Mouse (Mus musculus) hindbrain, embryonic 16.5 days (tissue): ENCODE results near the gene Tut1. TPM values are rescaled to one million over a fixed set of nuclear protein-coding genes. Genes with fewer than 3 reads are reported as not detected.
A peak's percentile ranks its signal among the peaks of the same experiment; 100 is the strongest.

Source experiments
- ATAC-seq: fragments of 200-750 bp; cut with Nextera tagmentation; 2 replicates; pipeline ENCODE4 v1.8.0; 2017; ENCODE audit warnings: moderate TSS enrichment, moderate library complexity
- H3K27ac ChIP-seq: fragments of 300-500 bp; sonication (generic); 2 replicates; pipeline ENCODE4 v1.5.1; 2014; ENCODE audit warnings: low read depth, mild to moderate bottlenecking, control low read depth, low read length, moderate library complexity
- H3K27me3 ChIP-seq: fragments of 300-500 bp; sonication (generic); replicated peaks from 2 replicates; pipeline ENCODE4 v1.6.1; 2014; ENCODE audit warnings: low read length; ENCODE audit not compliant: control insufficient read depth, insufficient read depth
- H3K36me3 ChIP-seq: fragments of 300-500 bp; sonication (generic); 2 replicates; pipeline ENCODE4 v1.6.1; 2014; ENCODE audit warnings: mild to moderate bottlenecking, low read length, moderate library complexity, mixed read lengths; ENCODE audit not compliant: control insufficient read depth, insufficient read depth
- H3K4me1 ChIP-seq: fragments of 300-500 bp; sonication (generic); 2 replicates; pipeline ENCODE4 v1.6.1; 2014; ENCODE audit warnings: low read depth, low read length; ENCODE audit not compliant: control insufficient read depth, insufficient read depth
- H3K4me2 ChIP-seq: fragments of 300-500 bp; sonication (generic); 2 replicates; pipeline ENCODE4 v1.6.1; 2014; ENCODE audit warnings: mild to moderate bottlenecking, low read length, control low read depth, moderate library complexity
- H3K4me3 ChIP-seq: fragments of 300-500 bp; sonication (generic); 2 replicates; pipeline ENCODE4 v1.5.1; 2014; ENCODE audit warnings: mild to moderate bottlenecking, low read length, control low read depth, moderate library complexity
- H3K9ac ChIP-seq: fragments of 300-500 bp; sonication (generic); 2 replicates; pipeline ENCODE4 v1.6.1; 2014; ENCODE audit warnings: low read depth, mild to moderate bottlenecking, control low read depth, low read length, moderate library complexity
- H3K9me3 ChIP-seq: fragments of 300-500 bp; sonication (generic); 2 replicates; pipeline ENCODE4 v1.6.1; 2014; ENCODE audit warnings: mild to moderate bottlenecking, low read length, moderate library complexity; ENCODE audit not compliant: control insufficient read depth
- WGBS: fragments of 180-500 bp; shearing (Covaris S2); extraction: QIAGEN DNeasy Blood & Tissue Kit; methylation state at CpG from one replicate; pipeline ENCODE4 v1.1.7; 2014; 5-methylcytosine and 5-hydroxymethylcytosine counted together
- polyA plus RNA-seq: library from polyadenylated mRNA; unstranded; fragments of >200 nt; fragmentation: Nextera tagmentation; extraction: Ambion mirVana; gene quantifications from 2 replicates; pipeline ENCODE4 v1.2.1, GENCODE M21; 2015

Gene Tut1
- polyA plus RNA-seq, result 23.9 and 26.3 TPM in 2 replicates

DNA sequence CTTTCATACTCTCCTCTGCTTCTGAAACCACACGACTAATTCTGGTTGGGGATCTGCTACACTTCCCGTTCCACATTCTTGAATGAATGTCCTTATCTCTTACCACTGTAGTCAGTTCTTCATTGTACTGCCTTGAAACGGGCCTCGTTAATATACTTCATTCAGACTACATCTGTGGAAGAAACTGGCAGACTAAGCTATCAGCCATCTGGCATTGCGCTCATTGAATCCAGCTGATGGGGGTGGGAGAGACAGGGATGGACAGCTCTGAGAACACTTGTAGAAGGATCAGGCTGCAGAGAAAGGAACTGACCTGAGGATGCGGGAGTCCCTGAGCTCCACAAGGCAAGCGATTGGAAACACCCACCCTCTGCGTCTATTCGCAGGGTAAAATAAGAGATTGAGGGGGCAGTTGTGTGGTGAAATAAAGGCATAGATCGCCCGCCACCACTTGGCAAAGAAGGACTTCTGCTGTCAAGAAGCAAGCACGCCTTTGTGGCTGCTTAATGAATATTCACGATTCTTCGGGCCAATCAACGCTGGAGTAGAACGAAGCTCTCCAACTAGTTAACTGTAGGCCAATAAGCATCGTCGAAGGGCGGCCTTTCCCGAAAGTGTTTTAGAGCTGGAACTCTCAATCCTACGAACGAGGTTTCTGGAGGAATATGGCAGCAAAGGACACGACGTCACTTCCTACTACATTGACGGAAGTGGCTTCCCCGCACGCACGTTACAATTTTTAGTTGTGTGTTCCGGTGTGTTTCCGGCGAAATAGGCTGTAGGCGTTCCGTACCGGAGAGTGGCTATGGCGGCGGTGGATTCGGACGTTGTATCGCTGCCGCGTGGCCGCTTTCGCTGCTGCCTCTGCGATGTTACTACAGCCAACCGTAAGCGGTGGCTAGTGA, at the start of gene Tut1:
Gene Tut1, plus strand, starts transcription at position 713 of the 905 bp plus-strand sequence.
- Histone ChIP-seq H3K27ac (peak within 1 kb of the TSS; percentile 86), H3K9ac (peak within 1 kb of the TSS; percentile 73), H3K4me2 (peak within 1 kb of the TSS; percentile 68), H3K36me3 (peaks cover 31% of the 10 kb centered on the region), H3K9me3 (no peaks in the 10 kb centered on the region), H3K4me3 (peak within 1 kb of the TSS; percentile 69), H3K4me1 (peaks cover 22% of the 10 kb centered on the region), H3K27me3 (no peaks in the 10 kb centered on the region)
- WGBS, result 2% methylated on average over 46 of the region's 46 CpGs
- ATAC-seq, result peak; percentile 97

DNA sequence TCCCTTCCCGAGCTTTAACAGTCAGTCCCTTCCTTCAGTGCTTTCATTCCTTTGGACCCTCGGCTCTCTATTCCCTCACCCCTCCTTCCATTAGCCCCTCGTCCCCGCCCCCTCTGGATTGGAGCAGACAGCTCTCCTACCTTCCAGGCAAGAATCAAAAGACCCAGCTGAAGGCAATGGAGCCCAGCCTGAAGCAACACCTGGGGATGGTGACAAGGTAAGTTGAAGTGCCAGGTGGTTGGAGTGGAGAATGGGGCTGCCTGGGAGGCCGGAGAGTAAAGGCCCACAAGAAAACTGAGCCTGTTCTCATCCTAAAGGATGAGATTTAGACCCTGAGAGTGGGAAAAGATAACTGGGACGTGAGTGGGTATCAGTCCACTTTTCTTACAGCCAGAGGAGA, 45.1 kb upstream of the Tut1 start:
- Histone ChIP-seq H3K4me3 (no peak overlapping the region), H3K27ac (no peak overlapping the region), H3K36me3 (peaks cover 58% of the 10 kb centered on the region), H3K4me2 (no peak overlapping the region), H3K27me3 (no peaks in the 10 kb centered on the region), H3K9ac (no peak overlapping the region), H3K4me1 (no peaks in the 10 kb centered on the region), H3K9me3 (no peaks in the 10 kb centered on the region)
- ATAC-seq, result no peak
- 93% methylated on average over 6 of the region's 6 CpGs for WGBS

DNA sequence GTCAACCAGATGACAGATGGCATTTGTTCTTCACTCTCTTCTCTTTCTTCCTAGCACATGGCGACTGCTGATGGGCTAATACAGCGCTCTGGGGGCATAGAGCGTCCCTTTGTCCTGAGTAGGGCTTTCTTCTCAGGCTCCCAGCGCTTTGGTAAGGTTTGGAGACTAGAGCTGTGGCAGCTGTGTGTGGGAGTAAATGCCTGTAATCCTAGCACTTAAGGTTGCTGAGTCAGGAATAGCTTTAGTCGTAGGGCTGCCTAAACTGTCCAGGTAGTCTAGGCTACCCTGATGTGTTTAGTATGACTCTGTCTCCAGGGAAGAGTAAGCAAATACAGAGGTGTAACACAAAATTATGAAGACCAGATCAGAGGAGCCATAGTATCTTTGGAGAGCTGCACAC, 41.8 kb upstream of the Tut1 start:
- Histone ChIP-seq H3K4me3 (no peak overlapping the region), H3K36me3 (peaks cover 76% of the 10 kb centered on the region), H3K4me1 (no peaks in the 10 kb centered on the region), H3K27ac (no peak overlapping the region), H3K9me3 (no peaks in the 10 kb centered on the region), H3K27me3 (no peaks in the 10 kb centered on the region), H3K4me2 (no peak overlapping the region), H3K9ac (no peak overlapping the region)
- WGBS, result 93% methylated on average over 5 of the region's 5 CpGs
- ATAC-seq, result no peak

DNA sequence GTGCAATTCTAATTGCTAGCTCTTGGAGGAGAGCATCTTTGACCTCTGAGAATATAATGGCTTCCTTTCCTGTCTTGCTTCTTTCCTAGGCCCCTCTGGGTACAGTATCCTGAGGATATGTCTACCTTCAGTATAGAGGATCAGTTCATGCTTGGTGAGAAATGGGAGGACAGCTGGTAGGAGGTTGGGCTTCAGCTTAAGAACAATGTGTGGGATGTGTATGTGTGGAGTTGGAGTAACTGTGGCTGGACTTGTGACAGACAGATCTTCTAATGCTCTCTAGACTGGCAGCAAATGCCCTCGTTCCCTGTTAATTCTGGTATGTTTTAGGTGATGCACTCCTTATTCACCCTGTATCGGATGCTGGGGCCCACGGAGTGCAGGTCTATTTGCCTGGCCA, 39.4 kb upstream of the Tut1 start:
- no peaks in the 10 kb centered on the region for H3K9me3 ChIP-seq
- H3K36me3 ChIP-seq, result peaks cover 57% of the 10 kb centered on the region
- no peak overlapping the region for H3K9ac ChIP-seq
- H3K4me3 ChIP-seq, result no peak overlapping the region
- no peak for ATAC-seq
- no peaks in the 10 kb centered on the region for H3K4me1 ChIP-seq
- no peak overlapping the region for H3K27ac ChIP-seq
- no peak overlapping the region for H3K4me2 ChIP-seq
- no peaks in the 10 kb centered on the region for H3K27me3 ChIP-seq
- WGBS, result 100% methylated on average over 3 of the region's 3 CpGs

DNA sequence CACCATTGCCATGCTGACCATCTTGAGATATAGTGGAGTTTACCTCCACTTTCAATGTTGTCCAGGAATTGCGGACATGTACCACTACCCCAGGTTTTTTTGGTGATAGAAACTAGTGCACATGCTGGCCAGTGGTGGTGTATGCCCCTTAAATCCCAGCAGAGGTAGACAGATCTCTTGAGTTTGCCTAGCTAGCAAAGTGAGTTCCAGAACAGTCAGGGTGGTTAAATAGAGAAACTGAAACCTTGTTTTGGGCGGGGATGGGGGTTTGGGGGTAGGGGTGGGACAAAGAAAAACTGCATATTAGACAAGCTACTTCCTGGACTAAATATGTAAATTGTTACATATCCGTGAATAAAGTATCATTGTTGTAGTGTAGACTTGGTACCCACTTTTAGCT, 34.6 kb upstream of the Tut1 start:
- Histone ChIP-seq H3K27ac (no peak overlapping the region), H3K4me2 (no peak overlapping the region), H3K9me3 (no peaks in the 10 kb centered on the region), H3K9ac (no peak overlapping the region), H3K27me3 (no peaks in the 10 kb centered on the region), H3K4me3 (no peak overlapping the region), H3K4me1 (peaks cover 9% of the 10 kb centered on the region), H3K36me3 (peaks cover 23% of the 10 kb centered on the region)
- no peak for ATAC-seq
- WGBS, result 95% methylated on average over 3 of the region's 3 CpGs

DNA sequence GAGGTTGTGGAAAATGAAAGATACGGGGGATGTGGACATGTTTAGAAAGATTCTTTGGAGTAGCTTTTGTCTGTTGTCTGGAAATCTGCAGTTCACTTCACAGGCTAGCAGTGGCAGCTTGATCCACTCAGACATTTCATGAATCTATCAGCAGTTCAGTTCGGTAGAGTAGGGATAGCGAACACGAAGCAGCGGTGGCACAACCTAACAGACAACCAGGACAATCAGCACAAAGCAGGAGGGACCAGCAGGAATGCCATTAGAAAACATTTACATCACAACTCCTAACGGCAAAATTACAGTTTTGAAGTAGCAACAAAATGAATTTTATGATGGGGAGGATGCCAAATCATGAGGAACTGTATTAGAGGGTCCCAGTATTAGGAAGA, 34.0 kb upstream of the Tut1 start:
- WGBS, result 65% methylated on average over 6 of the region's 6 CpGs
- Histone ChIP-seq H3K4me2 (peak overlapping the region; percentile 87), H3K4me1 (peaks cover 9% of the 10 kb centered on the region), H3K27ac (peak overlapping the region; percentile 89; the same call in 1 of the 2 replicates), H3K4me3 (peak overlapping the region; percentile 93; the same call in 1 of the 2 replicates), H3K27me3 (no peaks in the 10 kb centered on the region), H3K36me3 (peaks cover 18% of the 10 kb centered on the region), H3K9ac (no peak overlapping the region), H3K9me3 (no peaks in the 10 kb centered on the region)
- ATAC-seq, result no peak

DNA sequence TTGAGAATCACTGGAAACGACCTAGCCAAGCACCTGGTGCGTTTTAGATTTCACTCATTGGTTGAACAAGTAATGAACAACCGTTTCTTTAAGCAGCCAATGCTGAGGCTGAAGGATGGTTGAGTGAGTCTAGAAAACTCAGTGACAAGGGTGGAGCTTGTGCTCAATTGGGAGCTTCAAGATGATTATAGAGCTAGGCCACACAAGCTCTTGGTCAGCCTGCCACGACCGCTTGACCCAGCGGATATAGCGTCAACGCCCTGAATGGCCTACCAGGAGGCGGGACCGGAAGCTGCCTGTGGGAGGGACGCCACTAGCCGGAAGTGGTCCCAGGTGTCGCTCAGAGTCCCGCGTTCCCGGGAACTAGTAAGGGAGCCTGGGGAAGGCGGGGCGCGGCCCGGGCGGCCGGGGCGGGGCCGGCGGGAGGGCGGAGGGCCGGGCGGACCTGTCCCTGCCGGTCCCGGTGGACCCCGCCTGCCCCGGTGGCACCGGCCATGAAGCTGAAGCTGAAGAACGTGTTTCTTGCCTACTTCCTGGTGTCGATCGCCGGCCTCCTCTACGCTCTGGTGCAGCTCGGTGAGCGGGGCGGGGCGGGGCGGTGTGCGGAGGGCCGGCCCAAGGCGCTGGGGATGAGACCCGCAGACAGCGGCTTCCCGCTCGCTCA, 33.4 kb upstream of the Tut1 start, which contains the start of gene B3gat3:
Gene B3gat3, plus strand, starts transcription at position 302 of the 664 bp plus-strand sequence.
- 2% methylated on average over 45 of the region's 50 CpGs for WGBS
- H3K4me1 ChIP-seq, result peaks cover 9% of the 10 kb centered on the region
- peak within 1 kb of the TSS; percentile 93 for H3K4me3 ChIP-seq
- peaks cover 13% of the 10 kb centered on the region for H3K36me3 ChIP-seq
- peak within 1 kb of the TSS; percentile 79 for H3K9ac ChIP-seq
- H3K9me3 ChIP-seq, result no peaks in the 10 kb centered on the region
- peak within 1 kb of the TSS; percentile 87 for H3K4me2 ChIP-seq
- peak; percentile 99 for ATAC-seq
- peak within 1 kb of the TSS; percentile 89 for H3K27ac ChIP-seq
- no peaks in the 10 kb centered on the region for H3K27me3 ChIP-seq

DNA sequence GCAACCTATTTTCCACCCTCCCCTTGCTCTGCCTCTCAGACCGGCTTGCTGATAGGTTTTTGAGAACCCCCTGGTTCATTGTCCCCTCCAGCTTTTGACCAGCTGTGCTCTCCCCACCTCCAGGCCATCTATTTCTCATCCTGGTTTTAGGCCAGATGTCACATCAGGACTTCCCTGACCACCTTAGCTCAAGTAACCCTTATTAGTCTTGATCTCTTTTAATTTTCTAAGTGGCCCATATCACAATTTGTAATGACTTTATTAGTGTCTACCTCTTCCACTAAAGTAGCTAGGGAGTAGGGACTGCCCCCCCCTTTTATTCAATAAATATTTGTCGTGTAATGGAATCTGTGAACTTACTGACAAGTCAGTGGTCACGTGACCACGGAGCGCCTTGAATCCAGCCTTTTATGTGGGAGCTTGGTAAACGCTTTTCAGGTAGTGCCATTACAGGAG, 32.8 kb upstream of the Tut1 start:
- ATAC-seq, result no peak; the same call in 1 of the 2 replicates
- peak overlapping the region; percentile 87 for H3K4me2 ChIP-seq
- WGBS, result under 1% methylated on average over 6 of the region's 6 CpGs

DNA sequence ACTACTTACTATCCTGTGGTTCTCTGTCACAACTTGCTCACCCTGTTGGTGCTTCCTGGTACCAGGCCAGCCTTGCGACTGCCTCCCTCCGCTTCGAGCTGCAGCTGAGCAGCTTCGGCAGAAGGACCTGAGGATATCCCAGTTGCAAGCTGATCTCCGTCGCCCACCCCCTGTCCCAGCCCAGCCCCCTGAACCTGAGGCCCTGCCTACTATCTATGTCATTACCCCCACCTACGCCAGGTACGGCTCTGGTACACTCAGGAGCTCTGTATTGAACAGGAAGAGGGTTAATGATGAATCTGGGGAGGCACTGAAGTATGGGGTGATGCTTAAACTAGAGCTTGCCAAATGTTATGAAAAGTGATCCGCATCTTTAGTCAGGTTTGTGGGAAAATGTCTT, 31.9 kb upstream of the Tut1 start:
- Histone ChIP-seq H3K4me3 (no peak overlapping the region), H3K9ac (peak overlapping the region; percentile 38), H3K4me2 (peak overlapping the region; percentile 87), H3K9me3 (no peaks in the 10 kb centered on the region), H3K27me3 (no peaks in the 10 kb centered on the region), H3K4me1 (peaks cover 9% of the 10 kb centered on the region), H3K27ac (no peak overlapping the region), H3K36me3 (peaks cover 15% of the 10 kb centered on the region)
- WGBS, result 81% methylated on average over 9 of the region's 9 CpGs
- no peak for ATAC-seq

More for the DNA sequence above, 32.8 kb upstream of the Tut1 start:
- Histone ChIP-seq H3K27me3 (no peaks in the 10 kb centered on the region), H3K27ac (peak overlapping the region; percentile 89), H3K9me3 (no peaks in the 10 kb centered on the region), H3K36me3 (peaks cover 12% of the 10 kb centered on the region), H3K4me3 (peak overlapping the region; percentile 93), H3K4me1 (peaks cover 9% of the 10 kb centered on the region), H3K9ac (peak overlapping the region; percentile 79)
